Mouse (Mus musculus) left cerebral cortex, postnatal 14 days (tissue): ENCODE results near the gene Hrk. TPM values are rescaled to one million over a fixed set of nuclear protein-coding genes. Genes with fewer than 3 reads are reported as not detected.
A peak's percentile ranks its signal among the peaks of the same experiment; 100 is the strongest.

Experiments used
- DNase-seq, 2 experiments: peaks; one replicate each; pipeline ENCODE4 v3.0.0; 2021 to 2022; ENCODE audit warnings: low spot score in 2 of 2, mixed read lengths in 1 of 2
- intact Hi-C: fragments of 180-260 bp; cut with DNase I; formaldehyde crosslinking; loops from one replicate; pipeline ENCODE4 v1.15.1; 2025
- total RNA-seq, 2 experiments: library from RNA; stranded (reverse); gene quantifications; 2 replicates each; pipeline ENCODE4 v1.2.3; 2021

Gene Hrk
- total RNA-seq, 2 experiments from 2014 or later = 30.4 to 37.8 TPM

GRCm38 (mm10) chr5:118155565-118155947 is 8.9 kb upstream of the Hrk start:
- DNase-seq = no peak
- intact Hi-C loops = no loop called here

DNA sequence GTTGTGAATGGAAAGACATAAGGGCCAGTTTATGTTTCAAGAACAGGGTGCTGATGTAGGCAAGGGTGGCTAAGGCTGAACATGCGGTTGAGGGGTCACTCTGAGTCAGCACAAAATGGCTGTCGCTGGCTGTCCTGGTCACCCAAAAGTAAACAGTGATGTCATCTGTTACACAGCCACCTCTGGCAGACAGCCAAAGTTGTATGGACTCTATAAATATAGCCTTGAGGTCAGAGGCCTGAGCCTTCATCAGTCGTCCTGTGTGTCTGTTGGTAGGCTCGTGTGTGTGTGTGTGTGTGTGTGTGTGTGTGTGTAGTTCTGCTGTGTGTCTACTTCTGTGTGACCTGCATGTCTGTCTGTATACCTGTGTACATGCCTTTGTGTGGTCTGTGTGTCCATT is 7.5 kb upstream of the Hrk start:
- intact Hi-C loops = no loop called here
- no peak for DNase-seq

DNA sequence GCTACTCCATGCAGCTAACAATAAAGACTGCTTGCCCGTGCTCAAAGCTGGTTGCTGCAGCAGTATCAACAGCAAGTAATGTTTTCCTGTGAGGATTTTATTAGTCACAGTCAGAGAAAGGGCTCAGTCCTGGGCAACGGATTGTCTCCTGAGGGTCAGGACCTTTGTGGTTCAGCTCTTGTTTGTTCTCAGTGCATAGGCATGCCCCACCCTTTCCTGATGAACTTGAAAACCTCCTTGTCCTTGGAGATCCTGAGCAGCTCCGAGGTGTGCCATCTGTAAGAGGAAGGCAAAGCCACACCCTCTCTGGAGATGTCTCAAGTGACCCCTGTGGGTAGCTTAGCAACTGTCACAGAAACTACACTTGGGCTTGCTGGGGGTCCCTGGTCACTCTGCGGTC is 3.8 kb upstream of the Hrk start:
- intact Hi-C loops = no loop called here
- no peak for DNase-seq

- intact Hi-C loops = no loop called here
- DNase-seq = no peak
These were observed 1.0 kb downstream of the Hrk start for GRCm38 (mm10) chr5:118165462-118165861.

- intact Hi-C loops = no loop called here
- no peak for DNase-seq
These were observed 3.1 kb downstream of the Hrk start for GRCm38 (mm10) chr5:118167561-118167995.

DNA sequence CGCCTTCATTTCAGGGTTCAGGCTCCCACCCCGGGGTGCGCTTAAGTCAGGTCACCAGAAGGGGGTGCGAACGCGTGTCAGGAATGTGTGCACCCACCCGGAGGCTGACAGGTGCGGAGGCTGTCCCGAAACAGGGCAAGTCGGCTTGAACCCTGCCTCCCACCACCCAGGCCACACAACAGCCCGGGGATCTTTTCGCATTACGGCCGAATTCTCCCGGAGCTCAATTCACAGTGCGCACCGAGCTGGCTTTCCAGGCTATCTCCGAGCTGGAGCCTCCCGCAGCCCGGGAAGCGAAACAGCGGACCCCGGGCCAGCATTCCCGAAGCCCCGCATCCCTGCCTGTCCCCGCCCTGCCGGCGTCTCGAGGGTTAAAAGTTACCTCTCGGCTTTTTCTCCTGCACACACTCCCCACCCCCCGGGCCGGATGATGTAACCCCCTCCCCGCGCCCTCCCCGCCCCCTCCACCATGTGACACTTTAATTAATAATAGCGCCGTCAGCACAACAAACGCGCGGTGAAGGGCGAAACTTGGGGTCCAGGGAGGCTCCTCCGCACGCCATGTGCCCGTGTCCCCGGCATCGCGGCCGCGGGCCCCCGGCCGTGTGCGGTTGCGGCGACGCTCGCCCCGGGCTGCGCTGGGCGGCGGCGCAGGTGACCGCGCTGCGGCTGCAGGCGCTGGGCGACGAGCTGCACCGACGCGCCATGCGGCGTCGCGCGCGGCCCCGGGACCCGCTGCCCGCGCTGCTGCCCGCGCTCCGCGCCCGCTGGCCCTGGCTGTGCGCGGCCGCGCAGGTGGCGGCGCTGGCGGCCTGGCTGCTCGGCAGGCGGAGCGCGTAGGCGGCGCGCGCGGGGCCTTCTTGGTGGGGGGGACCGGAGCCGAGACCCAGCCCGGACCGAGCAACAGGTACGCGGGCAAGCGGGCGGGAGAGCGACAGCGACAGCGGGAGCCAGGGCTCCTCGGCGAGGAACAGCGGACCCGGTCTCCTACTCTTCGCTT is 5.1 kb downstream of the Hrk start:
- intact Hi-C loops = loop anchor here (2.0 kb wide), 1 partner anchor 75 kb away; the partner anchor contains the start of genes 2410131K14Rik and Rnft2
- DNase-seq = peak in 1 of 2 experiments; percentile 44

GRCm38 (mm10) chr5:118170888-118171529 is 6.6 kb downstream of the Hrk start:
- DNase-seq = no peak

DNA sequence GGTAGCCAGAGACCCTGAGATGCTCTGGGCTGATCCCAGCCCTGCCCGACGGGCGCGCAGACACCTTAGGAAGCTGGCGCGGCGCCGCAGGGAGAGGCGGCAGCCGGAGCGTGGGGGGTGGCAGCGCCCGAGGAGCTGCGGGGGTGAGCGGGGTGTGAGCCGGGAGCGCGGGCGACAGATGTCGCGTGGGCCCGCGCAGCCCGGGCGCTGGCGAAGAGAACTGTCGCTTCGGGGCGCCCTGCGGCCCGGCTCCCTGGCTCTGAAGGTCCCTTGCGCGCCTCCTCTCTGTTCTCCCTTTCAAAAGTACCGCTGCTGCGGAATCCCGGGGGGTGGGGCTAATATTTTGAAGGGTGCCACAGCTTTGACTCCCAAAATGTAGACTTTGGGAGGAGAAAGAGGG is 7.2 kb downstream of the Hrk start:
- intact Hi-C loops = loop anchor here (2.0 kb wide), 1 partner anchor 73 kb away; the partner anchor contains the start of genes 2410131K14Rik and Rnft2
- peak in 1 of 2 experiments; percentile 61 for DNase-seq

More at GRCm38 (mm10) chr5:118170888-118171529, 6.6 kb downstream of the Hrk start:
- intact Hi-C loops = loop anchor here (2.0 kb wide), 1 partner anchor 74 kb away; the partner anchor contains the start of genes 2410131K14Rik and Rnft2

DNA sequence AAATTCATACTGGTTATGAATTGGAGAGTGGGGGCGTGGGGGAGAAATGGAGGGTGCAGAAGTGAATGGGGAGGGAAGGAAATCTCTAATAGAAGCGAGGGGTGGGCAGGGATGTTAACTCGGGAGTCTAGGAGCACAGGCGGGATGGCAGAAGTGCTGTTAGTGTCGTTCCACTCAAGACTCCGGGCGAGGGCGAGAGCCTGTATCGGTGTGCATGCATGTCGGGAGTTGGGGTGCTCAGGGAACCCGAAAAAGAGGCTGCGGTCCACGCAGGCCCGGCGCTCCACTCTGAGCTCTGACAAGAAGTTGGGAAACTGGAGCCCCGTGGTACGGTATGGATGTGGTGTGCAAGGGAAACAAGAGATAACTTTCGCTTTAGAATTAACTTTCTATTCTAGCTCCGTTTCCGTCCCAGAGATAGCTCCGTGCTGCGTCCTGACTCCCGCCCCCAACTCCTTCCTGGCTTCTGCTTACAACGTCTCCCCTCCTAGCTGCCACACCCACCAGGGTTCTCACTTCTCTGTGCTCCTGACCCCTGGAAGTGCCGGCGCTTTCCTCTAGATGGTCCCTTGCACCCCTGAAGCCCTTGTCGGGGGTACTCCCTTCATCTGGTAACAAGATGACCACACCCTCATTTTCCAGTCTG is 7.8 kb downstream of the Hrk start:
- intact Hi-C loops = no loop called here
- DNase-seq = no peak

GRCm38 (mm10) chr5:118174310-118175009 is 10.0 kb downstream of the Hrk start:
- no peak for DNase-seq
- intact Hi-C loops = no loop called here

- intact Hi-C loops = no loop called here
- DNase-seq = no peak
These were observed 10.7 kb downstream of the Hrk start for GRCm38 (mm10) chr5:118175137-118175536.

DNA sequence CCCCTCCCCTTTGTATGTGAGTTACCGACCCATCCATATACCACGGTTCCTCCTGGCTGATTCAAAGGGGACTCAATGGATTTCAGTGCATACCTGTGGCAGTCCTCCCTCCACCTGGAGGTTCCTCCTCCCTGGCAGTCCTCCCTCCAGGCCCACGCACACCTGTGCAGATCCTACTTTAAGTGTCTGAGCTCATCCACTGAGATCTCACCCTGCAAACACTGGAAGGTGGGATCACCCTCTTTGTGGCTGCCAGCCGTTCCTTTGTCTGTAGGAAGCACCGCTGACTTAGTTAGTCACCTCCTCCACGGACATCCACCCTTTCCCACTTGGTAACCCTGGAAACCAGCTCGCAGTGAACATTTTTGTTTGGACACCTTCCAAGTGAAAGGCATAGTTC is 13.2 kb downstream of the Hrk start:
- intact Hi-C loops = no loop called here

DNA sequence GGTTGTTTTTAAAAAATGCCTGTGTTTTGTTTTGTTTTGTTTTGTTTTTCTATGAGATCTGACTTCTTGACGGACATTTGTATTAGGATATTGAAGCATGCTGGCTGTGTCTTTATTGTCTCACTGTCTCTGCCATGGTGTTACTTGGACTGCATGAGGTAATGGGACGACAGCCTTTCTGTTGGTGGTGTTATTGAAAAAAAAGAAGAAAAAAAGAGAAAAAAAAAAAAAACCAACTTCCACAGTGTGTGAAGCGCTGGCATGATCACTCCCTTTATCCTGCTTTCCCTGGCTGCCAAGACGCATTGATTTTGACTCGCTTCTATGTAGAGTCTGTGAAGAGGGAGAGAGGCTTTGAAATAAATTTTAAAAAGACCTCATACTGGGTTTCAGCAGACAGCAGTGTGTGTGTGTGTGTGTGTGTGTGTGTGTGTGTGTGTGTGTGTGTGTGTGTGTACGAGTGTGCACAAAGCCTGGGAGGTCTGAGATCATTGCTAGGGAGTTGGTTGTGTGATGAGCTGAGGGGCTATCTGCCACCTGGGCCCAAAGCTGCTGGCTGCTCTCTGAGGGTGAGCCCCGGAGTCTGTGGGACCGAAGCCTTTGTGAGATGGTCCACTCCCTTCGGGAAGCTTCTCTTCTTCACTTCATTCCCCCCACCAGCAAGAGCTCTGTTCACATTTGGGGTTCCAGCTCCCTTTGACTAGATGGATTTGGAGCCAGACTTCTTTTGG is 22.6 kb downstream of the Hrk start:
- no peak for DNase-seq
- intact Hi-C loops = no loop called here

More for the DNA sequence above, 13.2 kb downstream of the Hrk start:
- DNase-seq = no peak

GRCm38 (mm10) chr5:118188356-118188755 is 23.9 kb downstream of the Hrk start:
- no peak for DNase-seq

DNA sequence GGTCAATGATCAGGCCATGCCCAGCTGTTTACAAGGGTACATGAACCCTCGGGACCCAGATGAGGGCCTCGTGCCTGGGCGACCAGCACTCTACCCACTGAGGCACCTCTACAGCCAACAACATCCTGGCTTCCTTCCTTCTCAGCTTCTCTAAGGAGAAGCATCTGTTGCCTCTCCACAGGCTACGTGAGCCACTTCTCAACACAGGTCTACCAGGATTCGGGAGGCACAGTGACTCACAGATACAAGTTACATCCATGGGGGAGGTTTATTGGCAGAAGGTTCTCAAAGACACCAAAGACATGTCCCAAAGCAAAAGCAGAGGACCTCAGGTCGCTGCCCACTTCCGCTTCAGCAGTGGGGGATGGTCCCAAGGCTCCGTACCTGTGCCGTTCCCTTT is 26.0 kb downstream of the Hrk start:
- intact Hi-C loops = no loop called here

More at GRCm38 (mm10) chr5:118188356-118188755, 23.9 kb downstream of the Hrk start:
- intact Hi-C loops = no loop called here

GRCm38 (mm10) chr5:118192221-118192620 is 27.8 kb downstream of the Hrk start:
- DNase-seq = peak in 1 of 2 experiments; percentile 61
- intact Hi-C loops = no loop called here

More for the DNA sequence above, 26.0 kb downstream of the Hrk start:
- DNase-seq = peak in 1 of 2 experiments; percentile 60

- no peak for DNase-seq
- intact Hi-C loops = no loop called here
These were observed 33.0 kb downstream of the Hrk start for GRCm38 (mm10) chr5:118197421-118197820.

DNA sequence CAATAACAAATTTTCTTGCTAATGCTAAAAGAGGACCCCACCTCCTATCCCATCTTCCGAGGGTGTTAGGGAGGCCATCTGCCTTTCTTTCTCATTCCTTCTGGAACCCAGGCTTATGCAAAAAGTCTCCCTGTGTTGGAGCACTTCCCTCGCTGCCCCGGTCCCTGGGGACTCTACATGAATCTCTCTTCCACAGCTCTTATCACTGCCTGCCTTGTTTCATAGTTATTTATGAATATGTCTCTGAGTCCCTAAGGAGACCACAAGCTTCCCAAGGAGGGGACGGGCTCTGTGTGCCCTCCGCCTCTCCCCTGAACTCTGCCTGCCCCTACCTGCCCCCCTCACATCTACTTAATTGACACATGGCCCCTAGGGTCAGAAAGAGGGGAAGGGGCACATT is 35.2 kb downstream of the Hrk start:
- DNase-seq = no peak
- intact Hi-C loops = no loop called here
